ENCODE assay signal across 8 mouse cellular contexts in genomic region chrX:60403062-60403763, GRCm38 (mm10).
DNase-seq lines count a peak whose midpoint lies in the region; ATAC-seq and TF ChIP-seq lines count a peak whose summit lies in the region.

No protein-coding gene starts in this region.

- no peak for ATAC-seq in G1E (ENCODE audit: extremely low read depth, insufficient number of reproducible peaks, low FRiP score, poor library complexity, severe bottlenecking)
- peak; percentile 47 for ATAC-seq in kidney, embryonic 15.5 days (replicated peaks; ENCODE audit: low FRiP score)
- ATAC-seq in frontal cortex, adult (ENCODE audit: low TSS enrichment), result no peak

- H3K9ac ChIP-seq in kidney, embryonic 15.5 days, result peak overlapping the region; percentile 54

- peak; percentile 33 to 45 for DNase-seq in B cell, adult 2 months
- peak; percentile 16 for DNase-seq in G1E (ENCODE audit: low spot score)
- peak; percentile 11 for DNase-seq in embryo, embryonic 10 days (ENCODE audit: low spot score)
- DNase-seq in heart, adult 8-10 months (ENCODE audit: low spot score), result peak; percentile 3
- peak; percentile 7 for DNase-seq in lung, postnatal 36 days
- peak; percentile 44 to 46 for DNase-seq in spleen, postnatal 10 days (ENCODE audit: low spot score in 2 of 2)

- H3K27me3 ChIP-seq in G1E (ENCODE audit: insufficient read depth, low read length), result no peaks in the 10 kb centered on the region
- no peaks in the 10 kb centered on the region for H3K27me3 ChIP-seq in kidney, embryonic 15.5 days

- H3K4me3 ChIP-seq in G1E (ENCODE audit: low read depth, low read length), result peak overlapping the region; percentile 80
- peak overlapping the region; percentile 68 for H3K4me3 ChIP-seq in kidney, embryonic 15.5 days (replicated peaks)

- H3K4me2 ChIP-seq in kidney, embryonic 15.5 days, result peak overlapping the region; percentile 65

- no peak for TF ChIP-seq CTCF in G1E (IDR thresholded peaks at IDR 0.05; ENCODE audit: low read depth, low read length)

- no peaks in the 10 kb centered on the region for H3K36me3 ChIP-seq in G1E (replicated peaks)
- H3K36me3 ChIP-seq in kidney, embryonic 15.5 days, result no peaks in the 10 kb centered on the region

- H3K4me1 ChIP-seq in G1E (ENCODE audit: insufficient read depth, low read depth, low read length), result peaks cover 2% of the 10 kb centered on the region; the same call in 1 of the 2 replicates
- 0 out of 2 replicates have a peak, but pooled peaks cover 3% of the 10 kb centered on the region for H3K4me1 ChIP-seq in kidney, embryonic 15.5 days

- H3K9me3 ChIP-seq in G1E (replicated peaks), result no peaks in the 10 kb centered on the region
- H3K9me3 ChIP-seq in kidney, embryonic 15.5 days (replicated peaks), result no peaks in the 10 kb centered on the region

- 23% methylated on average over 38 of the region's 46 CpGs for WGBS in kidney, embryonic 15.5 days

- H3K27ac ChIP-seq in kidney, embryonic 15.5 days, result 0 out of 2 replicates have a peak overlapping the region, but pooled peaks have one; percentile 13
